Mouse (Mus musculus) hindbrain, embryonic 15.5 days (tissue): Measurements from ENCODE around the gene Lats2. TPM values are rescaled to one million over a fixed set of nuclear protein-coding genes. Genes with fewer than 3 reads are reported as not detected.
"Not testable (repeated sequence)": the region's sequence is repeated elsewhere in the genome, so short reads cannot be mapped to it uniquely, and the experiment has no call there.

Source experiments
- ATAC-seq: fragments of 200-750 bp; cut with Nextera tagmentation; 2 replicates; pipeline ENCODE4 v1.8.0; 2017; ENCODE audit warnings: low read depth, moderate number of reproducible peaks, moderate TSS enrichment; ENCODE audit not compliant: low FRiP score
- H3K27ac ChIP-seq: fragments of 300-500 bp; sonication (generic); replicated peaks from 2 replicates; pipeline ENCODE4 v1.5.1; 2015; ENCODE audit warnings: mild to moderate bottlenecking, inconsistent platforms
- H3K27me3 ChIP-seq: fragments of 300-500 bp; sonication (generic); 2 replicates; pipeline ENCODE4 v1.6.1; 2015; ENCODE audit warnings: control low read depth, inconsistent platforms
- H3K36me3 ChIP-seq: fragments of 300-500 bp; sonication (generic); 2 replicates; pipeline ENCODE4 v1.6.1; 2015; ENCODE audit warnings: control low read depth, inconsistent platforms
- H3K4me1 ChIP-seq: fragments of 300-500 bp; sonication (generic); replicated peaks from 2 replicates; pipeline ENCODE4 v1.6.1; 2015; ENCODE audit warnings: control low read depth, inconsistent platforms
- H3K4me2 ChIP-seq: fragments of 300-500 bp; sonication (generic); 2 replicates; pipeline ENCODE4 v1.6.1; 2015; ENCODE audit warnings: moderate library complexity, mild to moderate bottlenecking, inconsistent platforms
- H3K4me3 ChIP-seq: fragments of 300-500 bp; sonication (generic); 2 replicates; pipeline ENCODE4 v1.5.1; 2015; ENCODE audit warnings: mild to moderate bottlenecking, inconsistent platforms
- H3K9ac ChIP-seq: fragments of 300-500 bp; sonication (generic); 2 replicates; pipeline ENCODE4 v1.6.1; 2015; ENCODE audit warnings: inconsistent platforms
- H3K9me3 ChIP-seq: fragments of 300-500 bp; sonication (generic); 2 replicates; pipeline ENCODE4 v1.6.1; 2016; ENCODE audit warnings: control low read depth, inconsistent platforms
- WGBS: fragments of 180-500 bp; shearing (Covaris S2); methylation state at CpG from one replicate; pipeline ENCODE4 v1.1.7; 2015; 5-methylcytosine and 5-hydroxymethylcytosine counted together
- polyA plus RNA-seq: library from polyadenylated mRNA; unstranded; fragments of >200 nt; fragmentation: Nextera tagmentation; extraction: Ambion mirVana; gene quantifications from 2 replicates; pipeline ENCODE4 v1.2.1, GENCODE M21; 2015

The Lats2 gene
- polyA plus RNA-seq, 1 experiment from 2014 or later = 8.2 TPM

DNA sequence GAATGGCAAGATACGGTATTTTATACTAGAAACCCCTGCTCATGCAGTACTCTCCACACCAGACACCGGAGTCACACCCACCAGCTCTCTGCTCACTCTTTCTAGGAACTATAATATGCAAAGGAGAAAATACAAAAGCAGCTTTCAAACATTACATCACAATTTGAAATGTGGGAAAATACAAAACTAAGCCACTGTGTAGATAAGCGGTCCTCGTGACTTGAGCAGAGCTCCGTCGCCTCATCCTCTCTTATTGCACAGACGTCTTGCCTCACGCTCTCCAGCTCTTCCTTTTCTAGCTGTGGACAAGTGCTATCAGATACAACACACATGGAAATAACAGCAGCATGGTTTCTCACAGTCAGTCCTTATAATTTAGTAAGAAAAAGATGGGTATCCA is 67.5 kb downstream of the Lats2 start:
- H3K9ac ChIP-seq = no peak overlapping the region

DNA sequence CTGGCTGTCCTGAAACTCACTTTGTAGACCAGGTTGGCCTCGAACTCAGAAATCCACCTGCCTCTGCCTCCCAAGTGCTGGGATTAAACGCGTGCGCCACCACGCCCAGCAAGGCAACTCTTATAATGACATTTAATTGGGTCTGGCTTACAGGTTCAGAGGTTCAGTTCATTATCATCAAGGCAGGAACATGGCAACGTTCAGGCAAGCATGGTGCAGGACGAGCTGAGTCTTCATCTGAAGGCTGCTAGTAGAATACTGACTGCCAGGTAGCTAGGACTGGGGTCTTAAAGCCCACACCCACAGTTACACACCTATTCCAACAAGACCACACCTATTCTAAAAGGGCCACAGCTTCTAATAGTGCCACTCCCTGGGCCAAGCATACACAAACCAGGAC is 70.1 kb downstream of the Lats2 start:
- H3K4me2 ChIP-seq, H3K9ac ChIP-seq, H3K4me3 ChIP-seq, H3K9me3 ChIP-seq, H3K27me3 ChIP-seq, H3K4me1 ChIP-seq, ATAC-seq, H3K27ac ChIP-seq, H3K36me3 ChIP-seq: not testable (repeated sequence)
- WGBS = 91% methylated on average over 7 of the region's 7 CpGs

More for the DNA sequence above, 67.5 kb downstream of the Lats2 start:
- Histone ChIP-seq H3K27ac (no peak overlapping the region), H3K4me1 (no peaks in the 10 kb centered on the region), H3K4me2 (no peak overlapping the region), H3K9me3 (no peaks in the 10 kb centered on the region), H3K27me3 (no peaks in the 10 kb centered on the region), H3K4me3 (no peak overlapping the region), H3K36me3 (peaks cover 1% of the 10 kb centered on the region; the same call in 1 of the 2 replicates)
- 94% methylated on average over 8 of the region's 8 CpGs for WGBS
- no peak for ATAC-seq

DNA sequence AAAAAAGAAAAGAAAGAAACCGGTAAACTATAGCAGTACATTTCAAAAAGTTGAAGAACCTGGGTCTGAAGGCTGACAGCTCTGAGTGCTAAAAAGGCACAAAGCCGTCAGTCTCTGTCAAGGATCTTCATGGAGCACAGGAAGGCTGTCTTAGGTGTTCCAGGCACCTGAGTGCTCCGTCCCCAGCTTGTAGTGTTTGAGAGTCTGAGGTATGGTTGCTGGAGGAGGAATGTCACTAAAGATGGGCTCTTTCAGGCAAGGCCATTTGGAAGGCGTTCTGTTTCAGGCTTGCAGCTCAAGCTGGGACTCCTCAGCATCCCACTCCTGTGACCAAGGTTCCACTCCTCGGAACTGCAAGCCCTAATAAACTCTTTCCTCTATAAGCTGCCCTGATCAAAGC is 70.7 kb downstream of the Lats2 start:
- no peaks in the 10 kb centered on the region for H3K4me1 ChIP-seq
- WGBS = 87% methylated on average over 5 of the region's 5 CpGs
- no peak for ATAC-seq
- H3K4me2 ChIP-seq = no peak overlapping the region
- H3K9me3 ChIP-seq = no peaks in the 10 kb centered on the region
- no peaks in the 10 kb centered on the region for H3K36me3 ChIP-seq
- no peak overlapping the region for H3K27ac ChIP-seq
- no peak overlapping the region for H3K4me3 ChIP-seq
- H3K9ac ChIP-seq = no peak overlapping the region
- no peaks in the 10 kb centered on the region for H3K27me3 ChIP-seq

DNA sequence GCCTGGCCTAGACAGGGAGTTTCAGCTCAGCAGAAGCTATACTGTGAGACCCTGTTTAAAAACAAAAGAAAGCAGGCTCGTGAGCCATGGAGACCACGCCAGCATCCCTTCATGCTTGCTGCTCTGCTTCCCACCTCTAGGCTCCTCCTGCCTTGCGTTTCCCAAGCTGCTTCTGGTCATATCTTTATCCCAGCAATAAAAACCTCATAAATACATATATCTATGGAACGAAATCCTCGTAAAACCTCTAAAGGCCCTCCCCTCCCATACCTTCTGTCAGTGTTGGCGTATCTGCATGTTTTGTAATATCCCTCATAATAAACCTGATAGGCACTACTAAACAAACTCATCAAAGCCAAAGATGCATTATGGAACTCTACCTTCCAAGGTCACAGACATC is 71.5 kb downstream of the Lats2 start:
- Histone ChIP-seq H3K4me1 (no peaks in the 10 kb centered on the region), H3K36me3 (no peaks in the 10 kb centered on the region), H3K9me3 (no peaks in the 10 kb centered on the region), H3K27ac (no peak overlapping the region), H3K9ac (no peak overlapping the region), H3K4me3 (no peak overlapping the region), H3K4me2 (no peak overlapping the region), H3K27me3 (no peaks in the 10 kb centered on the region)
- ATAC-seq = no peak
- 96% methylated on average over 6 of the region's 6 CpGs for WGBS

DNA sequence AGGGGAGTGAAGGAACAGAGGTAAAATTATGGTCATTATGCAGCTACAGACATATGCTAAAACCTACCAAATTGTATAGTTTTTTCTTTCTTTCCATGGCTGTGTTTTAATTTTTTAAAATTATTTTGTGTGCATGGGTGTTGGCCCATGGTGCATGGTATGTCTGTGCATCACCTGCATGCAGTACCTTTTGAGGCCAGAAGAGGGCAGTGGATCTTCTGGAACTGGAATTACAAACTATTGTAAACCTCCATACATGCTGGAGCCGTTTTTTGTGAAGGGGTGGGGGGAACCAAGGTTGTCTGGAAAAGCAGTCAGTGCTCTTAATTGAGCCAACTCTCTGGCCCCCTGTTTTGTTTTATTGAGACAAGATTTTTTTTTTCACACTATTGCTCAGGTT is 73.6 kb downstream of the Lats2 start:
- Histone ChIP-seq H3K36me3 (no peaks in the 10 kb centered on the region), H3K4me1 (no peaks in the 10 kb centered on the region; the same call in 1 of the 2 replicates), H3K9ac (no peak overlapping the region), H3K9me3 (no peaks in the 10 kb centered on the region), H3K27me3 (no peaks in the 10 kb centered on the region), H3K4me3 (no peak overlapping the region), H3K27ac (no peak overlapping the region), H3K4me2 (no peak overlapping the region)
- ATAC-seq = peak; percentile 59; the same call in 1 of the 2 replicates
- WGBS = 3% methylated on average over 1 of the region's 1 CpGs

DNA sequence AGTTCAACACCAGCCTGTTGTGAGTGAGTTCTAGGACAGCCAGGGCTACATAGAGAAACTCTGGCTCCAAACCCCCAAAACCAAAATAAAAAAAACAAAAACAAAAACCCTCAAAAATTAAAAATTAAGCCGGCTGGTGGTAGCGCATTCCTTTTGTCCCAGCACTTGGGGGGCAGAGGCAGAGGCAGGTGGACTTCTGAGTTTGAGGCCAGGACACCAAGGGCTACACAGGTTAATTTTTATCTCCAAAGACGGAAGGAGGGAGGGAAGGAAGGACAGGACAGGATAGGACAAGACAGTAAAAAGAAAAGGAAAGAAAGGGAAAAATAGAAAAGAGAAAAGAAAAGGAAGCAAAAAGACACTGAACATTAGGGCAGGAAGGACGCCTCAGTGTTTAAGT is 75.4 kb downstream of the Lats2 start:
- ATAC-seq = no peak
- Histone ChIP-seq H3K27ac (no peak overlapping the region), H3K4me2 (no peak overlapping the region), H3K36me3 (no peaks in the 10 kb centered on the region), H3K4me3 (no peak overlapping the region), H3K4me1 (no peaks in the 10 kb centered on the region; the same call in 1 of the 2 replicates), H3K27me3 (no peaks in the 10 kb centered on the region), H3K9ac (no peak overlapping the region), H3K9me3 (no peaks in the 10 kb centered on the region)
- WGBS = 84% methylated on average over 4 of the region's 4 CpGs

DNA sequence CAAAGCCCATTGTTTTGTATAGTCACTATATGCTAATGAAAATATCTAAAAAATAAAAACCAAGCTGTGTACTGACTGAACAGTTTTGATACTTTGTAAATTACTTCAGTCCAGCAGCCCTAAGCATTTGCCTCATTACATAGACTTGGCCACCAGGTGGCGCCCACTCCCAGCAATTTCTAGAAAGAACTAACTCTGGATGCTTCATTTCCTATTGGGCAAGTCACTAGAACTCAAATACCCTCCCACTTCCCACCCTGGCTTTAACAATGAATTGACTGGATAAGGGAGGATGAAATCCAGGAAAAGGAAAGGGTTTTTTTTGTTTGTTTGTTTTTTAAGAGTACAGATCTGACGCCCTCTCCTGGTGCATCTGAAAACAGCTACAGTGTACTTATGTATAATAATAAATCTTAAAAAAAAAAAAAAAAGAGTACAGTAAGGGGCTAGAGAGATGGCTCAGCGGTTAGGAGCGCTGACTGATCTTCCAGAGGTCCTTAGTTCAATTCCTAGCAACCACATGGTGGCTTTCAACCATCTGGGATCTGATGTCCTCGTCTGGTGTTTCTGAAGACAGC is 78.1 kb downstream of the Lats2 start:
- no peak overlapping the region for H3K4me2 ChIP-seq
- WGBS = 33% methylated on average over 5 of the region's 5 CpGs
- H3K4me3 ChIP-seq = no peak overlapping the region
- no peaks in the 10 kb centered on the region for H3K9me3 ChIP-seq
- no peaks in the 10 kb centered on the region for H3K27me3 ChIP-seq
- H3K36me3 ChIP-seq = no peaks in the 10 kb centered on the region
- H3K9ac ChIP-seq = no peak overlapping the region
- no peak overlapping the region for H3K27ac ChIP-seq
- ATAC-seq = peak; percentile 82
- no peaks in the 10 kb centered on the region; the same call in 1 of the 2 replicates for H3K4me1 ChIP-seq

DNA sequence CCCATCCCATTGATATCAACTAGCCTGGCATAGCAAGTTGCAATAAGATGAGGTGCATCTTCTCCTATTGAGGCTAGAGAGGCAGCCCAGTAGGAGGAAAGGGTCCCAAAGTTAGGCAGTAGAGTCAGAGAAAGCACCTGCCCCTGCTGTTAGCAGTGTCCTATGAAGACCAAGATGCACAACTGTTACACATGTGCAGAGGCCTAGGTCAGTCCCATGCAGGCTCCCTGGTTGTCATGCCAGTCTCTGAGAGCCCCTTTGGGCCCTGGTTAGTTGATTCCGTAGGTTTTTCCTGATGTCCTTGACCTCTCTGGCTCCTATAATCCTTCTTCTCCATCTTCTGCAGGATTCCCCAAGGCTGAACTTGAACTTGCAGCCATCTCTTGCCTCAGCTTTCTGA is 78.7 kb downstream of the Lats2 start:
- peak; percentile 43; the same call in 1 of the 2 replicates for ATAC-seq
- Histone ChIP-seq H3K9me3 (no peaks in the 10 kb centered on the region), H3K27ac (no peak overlapping the region), H3K27me3 (no peaks in the 10 kb centered on the region), H3K4me1 (no peaks in the 10 kb centered on the region; the same call in 1 of the 2 replicates), H3K36me3 (no peaks in the 10 kb centered on the region), H3K9ac (no peak overlapping the region), H3K4me3 (no peak overlapping the region), H3K4me2 (no peak overlapping the region)
- 21% methylated on average over 1 of the region's 1 CpGs for WGBS

DNA sequence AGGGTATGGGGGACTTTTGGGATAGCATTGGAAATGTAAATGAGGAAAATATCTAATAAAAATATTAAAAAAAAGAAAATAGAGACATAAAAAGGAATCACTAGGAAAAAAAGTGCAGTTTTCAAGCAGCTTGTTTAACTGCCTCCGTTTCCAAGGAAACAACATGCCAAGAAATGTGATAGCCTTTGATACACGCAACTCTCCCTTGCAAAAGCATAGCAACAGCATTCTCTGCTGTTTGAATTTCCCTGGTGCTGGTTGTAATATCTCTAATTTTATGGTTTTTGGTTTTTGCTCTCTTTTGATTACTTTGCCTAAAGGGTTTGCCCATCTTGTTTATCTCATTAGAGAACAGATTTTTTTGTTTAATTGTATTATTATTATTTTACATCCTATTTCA is 82.7 kb downstream of the Lats2 start:
- Histone ChIP-seq H3K27me3 (no peaks in the 10 kb centered on the region), H3K9ac (no peak overlapping the region), H3K36me3 (no peaks in the 10 kb centered on the region), H3K4me3 (no peak overlapping the region), H3K4me1 (no peaks in the 10 kb centered on the region; the same call in 1 of the 2 replicates), H3K4me2 (no peak overlapping the region), H3K27ac (no peak overlapping the region), H3K9me3 (no peaks in the 10 kb centered on the region)
- ATAC-seq = no peak
- 59% methylated on average over 2 of the region's 2 CpGs for WGBS

DNA sequence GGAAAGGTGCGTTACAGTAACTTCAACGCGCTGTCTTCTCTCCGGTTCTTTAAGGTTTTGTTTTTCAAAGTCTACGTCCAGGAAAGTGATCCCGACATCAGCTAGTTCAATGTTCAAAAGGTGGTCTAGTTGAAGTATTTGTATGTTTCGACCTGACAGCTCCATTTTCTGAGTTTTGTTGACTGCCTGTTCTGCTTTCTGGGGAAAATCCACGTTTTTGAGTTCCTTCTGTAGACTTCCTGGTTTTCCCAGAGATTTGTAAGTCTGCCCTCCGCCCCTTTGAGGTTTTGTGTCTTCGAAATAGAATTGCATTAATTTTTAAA is 92.6 kb downstream of the Lats2 start:
- ATAC-seq = no peak
- Histone ChIP-seq H3K27me3 (no peaks in the 10 kb centered on the region), H3K27ac (peak overlapping the region; percentile 97), H3K9me3 (no peaks in the 10 kb centered on the region), H3K9ac (peak overlapping the region; percentile 78), H3K4me1 (peaks cover 31% of the 10 kb centered on the region), H3K4me2 (peak overlapping the region; percentile 96), H3K36me3 (no peaks in the 10 kb centered on the region), H3K4me3 (peak overlapping the region; percentile 76)
- WGBS = 16% methylated on average over 10 of the region's 10 CpGs

DNA sequence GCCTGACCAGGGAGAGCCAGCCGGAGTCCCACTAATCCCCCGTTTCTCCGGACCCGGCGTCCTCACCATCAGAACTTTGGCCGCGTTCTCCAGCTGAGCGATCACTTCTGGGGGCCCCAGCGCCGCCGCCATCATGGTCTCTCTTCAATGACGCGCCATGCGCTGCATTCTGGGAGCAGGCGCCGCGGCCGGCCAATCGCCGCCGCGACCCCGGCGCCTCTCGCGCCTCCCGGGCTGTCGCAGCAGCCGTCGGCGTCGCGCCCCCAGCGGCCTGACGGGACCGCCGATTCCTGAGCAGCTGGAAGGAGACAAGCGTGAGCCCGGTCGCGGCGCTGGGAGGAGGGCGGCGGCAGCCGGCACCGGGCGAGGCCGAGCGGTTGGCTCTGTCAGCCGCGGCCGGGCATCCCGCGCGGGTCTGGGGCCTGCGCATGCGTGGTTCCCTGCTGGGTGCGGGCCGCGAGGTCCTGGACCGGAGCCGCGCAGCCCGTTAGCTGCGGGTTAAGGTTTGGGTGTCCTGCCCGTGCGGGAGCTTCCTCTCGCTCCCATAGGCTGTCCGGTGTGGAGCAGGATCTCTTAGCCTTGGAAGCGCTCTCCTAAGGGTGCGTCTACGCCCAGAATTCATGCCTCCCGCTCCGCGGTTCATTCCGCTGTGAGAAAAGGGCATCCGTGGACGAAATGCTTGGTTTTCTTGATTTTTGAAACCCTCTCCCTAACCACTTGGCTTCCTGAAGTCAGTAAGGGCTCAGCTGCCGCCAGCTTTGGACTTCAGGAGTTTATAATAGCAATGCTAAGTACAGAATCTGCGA is 93.2 kb downstream of the Lats2 start, which contains the start of gene Xpo4:
TSS of gene Xpo4 (minus strand) at position 609 of the 806 bp plus-strand sequence.
- peak within 1 kb of the TSS; percentile 96 for H3K4me2 ChIP-seq
- peak within 1 kb of the TSS; percentile 78 for H3K9ac ChIP-seq
- peak within 1 kb of the TSS; percentile 76 for H3K4me3 ChIP-seq
- WGBS = under 1% methylated on average over 80 of the region's 80 CpGs
- peak; percentile 97 for ATAC-seq
- H3K27me3 ChIP-seq = no peaks in the 10 kb centered on the region
- peak within 1 kb of the TSS; percentile 97 for H3K27ac ChIP-seq
- peaks cover 31% of the 10 kb centered on the region for H3K4me1 ChIP-seq
- H3K9me3 ChIP-seq = no peaks in the 10 kb centered on the region
- H3K36me3 ChIP-seq = no peaks in the 10 kb centered on the region

DNA sequence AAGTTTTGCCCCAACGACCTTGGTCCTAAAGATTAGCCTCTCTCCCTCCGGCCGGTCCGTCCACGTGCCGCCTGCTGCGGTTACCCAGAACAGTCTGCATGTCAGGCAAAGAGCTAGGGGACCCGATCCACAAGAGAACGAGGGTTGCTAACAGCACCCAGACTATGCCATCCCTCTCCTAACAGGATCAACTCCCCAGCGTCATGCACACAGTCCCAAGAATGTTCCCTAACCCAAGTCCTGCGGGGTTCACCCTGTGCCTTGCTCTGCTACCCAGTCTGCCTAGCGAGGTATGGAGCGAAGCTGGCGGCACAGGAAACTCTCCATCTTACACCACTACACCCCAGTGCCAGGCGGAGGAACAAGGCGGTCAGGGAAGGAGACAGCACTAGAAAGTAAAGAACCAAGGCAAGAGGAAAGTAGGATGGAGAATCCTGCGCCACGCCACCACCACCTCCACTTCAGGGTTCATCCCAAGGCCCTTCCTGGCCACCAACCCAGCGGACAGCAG is 93.8 kb downstream of the Lats2 start:
- WGBS = under 1% methylated on average over 19 of the region's 19 CpGs
- no peaks in the 10 kb centered on the region for H3K9me3 ChIP-seq
- H3K4me1 ChIP-seq = peaks cover 31% of the 10 kb centered on the region
- peak overlapping the region; percentile 78 for H3K9ac ChIP-seq
- H3K4me3 ChIP-seq = peak overlapping the region; percentile 76
- H3K27ac ChIP-seq = peak overlapping the region; percentile 97
- peak overlapping the region; percentile 96 for H3K4me2 ChIP-seq
- H3K27me3 ChIP-seq = no peaks in the 10 kb centered on the region
- ATAC-seq = peak; percentile 69
- H3K36me3 ChIP-seq = no peaks in the 10 kb centered on the region
